Mouse (Mus musculus) ovary, adult 18-20 months (tissue): Measurements from ENCODE around the gene 2210408I21Rik.

Experiments used
- DNase-seq: peaks from one replicate; pipeline ENCODE4 v3.0.0; 2022; ENCODE audit warnings: low spot score, mixed read lengths

Gene 2210408I21Rik

DNA sequence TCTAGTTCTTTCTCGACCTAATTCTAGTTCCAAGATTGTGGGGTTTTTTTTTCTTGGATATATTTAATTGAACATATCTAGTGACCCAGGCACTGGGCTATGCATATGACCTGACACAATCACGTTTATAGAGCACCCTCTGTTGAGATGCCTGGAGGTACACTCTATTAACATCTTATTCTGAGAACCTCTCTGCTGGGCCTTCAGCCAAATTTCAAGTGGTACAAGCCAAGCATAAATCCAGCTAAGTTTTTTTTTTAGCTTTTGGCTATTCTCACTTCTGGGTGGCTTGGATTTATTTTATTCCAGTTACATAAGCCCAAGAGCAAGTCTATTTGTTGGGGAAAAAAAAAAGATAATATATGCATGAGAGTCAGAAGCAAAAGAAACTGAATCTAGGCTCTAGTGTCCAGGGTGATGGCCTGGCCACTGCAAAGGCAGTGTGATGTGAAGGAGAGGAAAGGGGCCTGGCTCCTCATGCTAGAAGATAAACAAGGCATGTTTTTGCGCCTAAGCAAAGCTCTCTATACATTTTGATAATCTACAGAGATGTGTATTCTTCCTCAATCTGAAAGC, 139.9 kb downstream of the 2210408I21Rik start:
- no peak for DNase-seq

DNA sequence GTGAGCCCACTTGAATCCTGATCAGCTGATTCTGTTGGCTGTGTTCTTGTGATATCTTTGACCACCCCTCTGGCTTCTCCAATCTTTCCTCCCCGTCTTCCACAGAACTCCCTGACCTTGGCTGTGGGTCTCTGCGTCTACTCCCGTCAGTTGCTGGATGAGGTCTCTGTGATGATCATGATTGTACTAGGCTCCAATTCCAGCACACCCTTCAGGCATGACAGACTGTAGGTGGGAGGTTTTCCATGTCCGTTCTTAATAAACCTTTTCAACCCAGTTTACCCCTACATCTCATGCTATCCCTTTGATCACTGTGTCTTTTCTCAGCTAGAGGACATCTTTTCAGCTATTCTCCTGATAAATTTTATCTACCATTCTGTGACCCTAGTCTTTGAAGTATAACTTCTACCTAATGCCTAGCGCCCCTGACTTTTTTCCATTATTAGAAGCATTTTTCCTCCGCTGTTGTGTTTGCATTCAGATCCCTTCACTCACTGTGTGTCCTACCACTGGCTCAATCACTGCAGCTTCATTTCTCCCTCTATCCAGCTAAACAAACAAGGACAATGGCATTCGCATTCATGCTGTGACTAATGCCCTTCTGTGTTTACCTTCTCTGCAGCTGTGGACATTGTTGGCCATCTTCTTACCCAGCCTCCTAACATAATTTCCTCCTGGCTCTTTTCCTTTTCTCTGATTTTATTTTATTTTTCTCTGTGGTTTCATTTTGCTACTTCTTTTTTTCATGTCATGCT, 143.5 kb downstream of the 2210408I21Rik start:
- DNase-seq: no peak

DNA sequence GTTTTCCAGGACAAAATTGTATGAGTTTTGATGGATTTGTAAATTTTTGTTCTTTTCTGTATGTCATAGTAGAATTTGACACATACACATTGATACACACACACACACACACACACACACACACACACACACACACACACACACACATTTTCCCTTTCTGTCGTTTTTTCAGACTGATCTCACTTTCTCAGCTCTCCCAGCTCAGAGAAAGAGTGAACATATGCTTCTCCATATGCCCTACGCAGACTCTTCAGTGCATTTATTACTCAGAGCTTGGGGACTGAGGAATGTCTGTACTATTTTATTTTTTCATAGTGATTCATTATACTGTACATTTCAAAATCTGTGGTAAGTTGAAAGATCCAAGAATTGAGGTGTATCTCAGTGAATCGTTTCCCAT, 160.2 kb downstream of the 2210408I21Rik start:
- DNase-seq: no peak

DNA sequence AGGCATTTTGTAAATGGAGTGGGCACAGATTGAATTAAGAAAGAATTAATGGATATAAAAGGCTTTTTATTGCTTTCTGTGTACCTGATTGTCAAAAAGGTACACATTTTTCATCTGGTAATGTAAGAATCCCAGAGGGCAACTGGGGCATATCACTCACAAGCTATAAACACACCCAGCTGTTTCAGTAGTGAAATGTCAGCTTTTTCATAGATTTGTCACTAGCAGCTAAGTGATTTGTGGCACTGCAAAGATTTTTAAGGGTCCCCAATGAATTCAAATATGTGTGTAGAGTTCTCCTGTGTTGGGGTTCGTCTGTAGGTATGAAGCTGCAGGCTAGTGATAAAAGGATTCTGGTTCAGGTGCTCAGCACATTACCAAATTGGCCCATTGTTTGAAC, 188.8 kb downstream of the 2210408I21Rik start:
- no peak for DNase-seq

DNA sequence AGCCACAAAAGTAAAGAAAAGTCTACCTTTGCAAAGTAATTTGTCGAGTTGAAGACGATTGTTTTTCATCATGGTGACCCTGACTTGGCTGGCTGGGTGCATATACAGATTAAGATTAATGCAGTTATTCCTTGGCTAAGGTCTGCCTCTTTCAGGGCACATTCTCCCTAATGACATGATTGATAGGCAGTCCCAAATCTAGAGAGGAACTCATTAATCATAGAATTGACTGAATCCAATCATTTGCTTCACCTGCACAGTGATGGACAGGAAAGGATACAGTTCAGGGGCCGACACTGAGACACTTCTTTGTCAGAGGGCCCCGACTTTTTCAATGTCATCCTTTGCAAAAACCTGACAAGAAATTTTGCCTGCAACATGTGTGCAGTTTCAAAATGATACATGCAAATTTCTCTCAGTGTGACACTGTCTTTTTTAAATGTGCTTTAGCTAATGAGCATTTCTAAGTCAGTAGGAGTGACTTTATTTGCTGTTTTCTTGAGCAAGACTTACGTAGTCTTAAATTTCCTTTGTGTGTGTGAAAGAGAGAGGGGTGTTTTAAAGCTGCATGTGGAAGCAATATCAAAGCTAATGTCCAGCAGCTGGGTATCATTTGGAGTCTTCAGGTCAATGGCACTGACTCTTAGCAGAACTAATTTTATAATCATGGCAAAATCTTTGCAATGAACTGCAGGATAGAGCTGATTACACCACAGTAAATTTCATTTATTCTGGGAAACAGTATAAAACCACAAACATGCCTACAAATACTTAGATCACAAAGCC, 191.0 kb downstream of the 2210408I21Rik start:
- DNase-seq: no peak

DNA sequence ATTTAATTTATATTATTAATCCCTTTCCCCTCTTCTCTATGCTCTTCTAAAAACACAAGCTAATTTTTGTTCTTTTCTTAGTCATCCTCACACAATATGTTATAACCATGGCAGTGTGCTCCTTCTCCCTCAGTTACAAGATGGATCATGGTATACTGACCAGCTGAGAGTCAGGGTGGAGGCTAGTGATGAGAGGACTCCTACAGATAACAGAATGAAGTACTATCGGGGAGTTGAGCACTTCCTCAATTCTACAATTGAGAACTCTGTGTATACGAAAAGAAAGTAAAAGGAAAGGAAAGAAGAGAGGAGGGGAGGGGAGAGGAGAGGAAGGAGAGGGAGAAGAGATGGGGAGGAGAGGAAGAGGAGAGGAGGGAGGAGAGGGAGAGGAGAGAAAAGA, 206.8 kb downstream of the 2210408I21Rik start:
- no peak for DNase-seq

DNA sequence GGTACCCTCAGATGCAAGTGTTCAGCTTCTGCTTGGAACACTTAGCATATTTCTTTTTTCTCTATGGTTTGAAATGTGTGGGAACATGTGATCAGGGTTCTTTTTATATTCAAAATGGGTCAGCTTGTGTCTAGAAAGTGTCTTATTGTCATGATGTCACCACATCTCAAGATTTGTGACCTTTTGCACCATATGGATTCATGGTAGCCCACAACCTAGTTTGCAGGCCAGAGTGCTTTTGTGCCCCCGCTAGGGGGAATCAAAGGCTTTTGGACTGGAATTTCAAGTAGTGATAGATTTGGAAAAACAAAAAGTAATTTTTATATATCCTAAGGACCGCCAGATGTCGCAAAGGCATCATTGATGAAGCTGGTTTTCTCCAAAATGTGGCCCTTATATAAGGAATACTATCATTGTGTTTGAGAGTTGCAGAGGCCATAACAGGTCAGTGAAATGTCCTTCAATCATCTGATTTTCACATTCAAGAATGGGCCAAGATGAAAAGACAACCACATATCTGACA, 250.2 kb downstream of the 2210408I21Rik start:
- DNase-seq: no peak

DNA sequence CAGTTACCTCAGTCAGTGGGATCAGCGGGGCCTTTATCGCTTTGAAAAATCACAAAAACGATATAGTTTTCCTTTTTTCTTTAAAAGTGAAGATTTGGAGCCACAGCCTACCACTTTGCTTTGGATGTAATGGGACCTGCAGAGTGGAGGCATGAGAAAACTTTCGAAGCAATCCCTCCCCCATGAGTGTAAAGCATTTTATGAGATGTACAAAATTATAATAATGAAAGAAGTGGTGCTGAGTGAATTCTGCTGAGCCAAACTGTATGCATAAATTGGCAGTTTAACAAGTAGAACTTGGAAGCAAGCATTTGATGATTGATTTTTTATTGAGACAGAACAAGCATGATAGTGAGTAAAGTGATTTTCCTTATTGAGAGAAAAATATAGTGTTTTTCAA, 250.7 kb downstream of the 2210408I21Rik start:
- DNase-seq: no peak

DNA sequence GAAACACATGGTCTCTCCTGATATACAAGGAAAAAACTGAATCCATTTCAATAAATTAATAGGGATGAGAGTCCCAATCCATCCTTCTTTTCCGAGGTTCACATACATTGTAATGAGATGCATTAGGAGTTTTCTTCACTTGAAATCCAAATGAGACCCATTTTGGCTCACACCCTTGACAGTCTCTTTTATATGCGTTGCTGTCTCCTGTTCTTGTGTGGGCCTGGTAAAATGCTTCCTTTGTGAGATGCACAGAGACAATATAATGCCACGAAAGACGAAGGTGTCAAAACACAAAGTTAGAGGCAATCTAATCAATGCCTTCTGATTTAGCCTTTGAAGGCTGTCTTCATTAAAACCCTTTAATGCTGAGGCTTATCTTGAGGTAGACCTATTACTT, 252.8 kb downstream of the 2210408I21Rik start:
- no peak for DNase-seq

DNA sequence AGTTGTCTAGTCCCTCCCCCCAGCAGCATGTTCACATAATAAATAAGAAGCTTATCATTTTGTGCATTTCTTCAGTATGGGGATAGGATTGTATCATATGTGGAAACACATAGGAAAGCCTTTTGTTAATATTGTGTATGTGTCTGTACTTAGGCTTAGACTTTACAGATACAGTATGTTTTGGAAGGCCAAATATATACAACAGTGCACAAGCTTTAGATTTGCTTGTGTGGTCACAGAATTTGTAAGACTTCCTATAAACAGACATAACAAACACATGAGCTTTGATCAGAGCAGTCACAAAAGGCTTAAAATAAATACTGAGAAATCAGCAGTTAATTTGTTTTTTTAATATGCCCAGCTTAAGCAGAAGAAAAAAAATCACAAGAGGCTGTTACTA, 253.9 kb downstream of the 2210408I21Rik start:
- no peak for DNase-seq

DNA sequence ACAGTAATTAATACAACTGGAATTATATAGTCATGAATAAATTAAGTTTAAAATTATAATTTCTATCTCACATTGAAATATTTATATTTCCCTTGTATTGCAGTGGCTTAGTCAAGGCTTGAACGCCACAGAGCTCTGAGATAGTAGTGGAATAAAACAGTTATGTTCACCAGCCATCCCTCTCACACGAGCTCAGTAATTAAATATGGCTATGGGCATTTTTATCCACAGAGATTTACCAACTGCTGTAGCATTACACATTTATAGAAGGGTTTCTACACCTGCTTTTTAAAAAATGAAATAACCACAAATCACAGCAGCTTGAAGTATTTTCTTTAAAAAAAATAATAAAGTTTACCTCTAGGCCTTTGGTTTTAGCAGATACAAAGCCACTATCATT, 261.0 kb downstream of the 2210408I21Rik start:
- DNase-seq: no peak

DNA sequence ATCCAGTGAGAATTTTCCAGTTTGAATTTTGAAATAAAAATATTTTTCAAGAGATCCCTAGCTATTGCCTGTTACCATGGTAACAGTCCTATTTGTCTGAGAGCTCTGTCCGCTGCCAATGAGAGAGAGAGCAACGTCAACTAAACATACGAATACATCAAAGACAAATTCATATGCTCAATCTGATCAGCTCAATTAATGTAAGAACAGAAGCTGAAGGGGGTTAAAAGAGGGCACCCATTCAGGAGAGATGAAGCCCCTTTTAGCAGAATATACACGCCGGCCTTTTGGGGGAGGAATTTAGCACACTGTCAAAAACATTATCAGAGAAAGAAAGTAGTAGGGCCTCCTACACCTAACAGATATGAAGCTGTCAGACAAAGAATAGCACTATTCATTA, 261.6 kb downstream of the 2210408I21Rik start:
- no peak for DNase-seq

DNA sequence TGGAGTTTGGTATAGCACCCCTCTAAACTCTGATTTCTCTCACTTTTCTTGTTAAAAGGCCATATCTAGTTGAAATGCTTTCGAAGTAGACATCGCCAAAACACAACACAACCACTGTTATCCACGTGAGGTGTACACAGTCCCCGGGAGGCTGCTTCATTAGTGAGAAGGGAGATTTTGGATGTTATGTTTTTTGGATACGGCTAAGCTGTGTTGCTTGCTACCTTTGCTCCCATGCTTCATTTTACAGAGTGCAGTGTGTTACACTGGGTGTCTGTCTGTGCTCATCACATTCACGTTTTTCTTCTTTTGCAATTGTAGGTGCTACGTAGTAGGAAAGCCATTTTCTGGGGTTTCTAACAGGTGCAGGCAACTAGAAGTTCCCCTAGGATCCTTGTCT, 262.3 kb downstream of the 2210408I21Rik start:
- DNase-seq: no peak

DNA sequence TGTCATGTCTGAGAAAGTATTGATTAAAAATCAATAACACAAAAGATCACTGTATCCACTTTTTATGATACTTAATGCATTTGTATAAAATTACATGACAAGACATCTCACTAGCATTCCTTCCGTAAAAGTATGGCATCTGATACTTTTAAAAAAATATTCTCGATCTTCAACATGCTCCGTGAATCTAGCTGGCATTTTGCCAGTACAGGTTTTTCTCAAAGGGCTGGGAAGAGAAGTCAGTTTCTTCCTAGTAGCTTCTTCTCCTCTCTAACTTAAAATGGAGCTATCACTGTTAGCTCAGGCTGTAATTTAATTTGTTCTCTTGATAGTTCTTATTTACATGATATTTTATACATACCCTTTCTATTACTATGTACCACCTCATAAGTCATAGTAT, 263.1 kb downstream of the 2210408I21Rik start:
- DNase-seq: no peak

DNA sequence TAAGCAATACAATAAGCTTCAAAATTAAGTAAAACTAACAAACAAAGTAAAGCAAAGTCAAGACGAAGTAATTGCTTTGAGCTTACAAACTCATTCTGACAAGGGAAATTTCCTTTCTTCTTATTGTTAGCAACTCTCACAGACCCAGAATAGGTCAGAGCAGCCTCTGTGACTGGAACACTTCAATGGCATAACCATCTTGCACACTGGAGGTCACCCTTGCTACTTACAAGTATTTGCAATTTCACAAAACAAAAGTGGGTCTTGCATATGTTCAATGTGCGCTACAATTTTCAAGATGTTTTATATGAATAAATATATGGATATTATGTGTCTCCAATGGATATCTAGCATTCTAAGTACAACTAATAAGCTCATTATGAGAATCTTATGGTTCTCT, 265.4 kb downstream of the 2210408I21Rik start:
- no peak for DNase-seq

DNA sequence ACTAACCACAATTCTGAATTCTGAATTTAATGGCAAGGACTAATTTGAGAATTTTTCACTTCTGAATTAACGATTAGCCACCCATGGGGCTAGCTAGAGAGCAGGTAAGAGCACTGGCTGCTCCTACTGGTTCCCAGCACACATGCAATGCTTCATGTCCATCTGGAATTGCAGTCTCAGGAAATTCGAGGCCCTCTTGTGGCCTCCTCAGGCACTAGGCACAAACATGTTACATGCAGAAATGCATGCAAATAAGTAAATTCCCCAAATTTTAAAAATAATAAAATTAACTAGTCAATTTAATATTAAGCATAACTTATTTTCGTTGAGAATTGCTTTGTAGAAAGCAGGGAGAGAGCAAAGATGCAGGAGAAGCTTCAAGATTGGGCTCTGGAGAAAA, 273.2 kb downstream of the 2210408I21Rik start:
- DNase-seq: no peak

DNA sequence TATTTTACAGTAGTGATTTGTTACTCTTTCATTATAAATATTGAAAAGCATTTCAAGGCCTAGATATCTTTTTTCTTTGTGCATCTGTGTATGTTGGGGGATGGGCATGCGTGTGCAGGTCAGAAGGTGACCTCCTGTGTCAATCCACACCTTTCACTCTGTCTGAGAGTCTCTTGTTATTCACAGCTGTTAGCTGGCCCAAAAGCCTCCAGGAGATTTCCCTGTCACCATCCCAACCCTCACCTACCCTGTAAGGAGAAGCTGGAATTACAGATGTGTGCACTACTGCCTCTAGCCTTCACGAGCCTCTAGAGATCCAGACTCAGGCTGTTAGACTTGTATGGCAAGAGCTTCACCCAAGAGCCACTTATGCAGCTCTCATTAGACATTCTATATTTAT, 274.5 kb downstream of the 2210408I21Rik start:
- DNase-seq: no peak

DNA sequence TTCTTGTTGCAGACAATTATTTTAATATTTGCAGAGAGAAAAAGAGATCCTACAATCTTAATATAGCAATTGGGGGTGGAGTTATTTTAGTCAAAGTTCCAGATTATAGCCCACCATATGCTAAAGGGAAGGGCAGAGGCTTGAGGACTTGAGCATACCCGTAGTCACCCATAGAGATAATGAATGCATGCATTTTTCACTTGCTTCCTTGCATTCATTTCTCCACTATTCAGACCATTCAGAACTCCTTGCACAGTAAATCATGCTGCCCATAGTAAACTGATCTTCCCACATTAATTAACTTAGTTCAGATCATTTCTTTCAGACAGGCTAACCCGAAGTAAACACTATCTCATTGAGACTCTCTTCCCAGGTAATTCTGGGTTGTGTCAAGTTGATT, 277.5 kb downstream of the 2210408I21Rik start:
- no peak for DNase-seq

DNA sequence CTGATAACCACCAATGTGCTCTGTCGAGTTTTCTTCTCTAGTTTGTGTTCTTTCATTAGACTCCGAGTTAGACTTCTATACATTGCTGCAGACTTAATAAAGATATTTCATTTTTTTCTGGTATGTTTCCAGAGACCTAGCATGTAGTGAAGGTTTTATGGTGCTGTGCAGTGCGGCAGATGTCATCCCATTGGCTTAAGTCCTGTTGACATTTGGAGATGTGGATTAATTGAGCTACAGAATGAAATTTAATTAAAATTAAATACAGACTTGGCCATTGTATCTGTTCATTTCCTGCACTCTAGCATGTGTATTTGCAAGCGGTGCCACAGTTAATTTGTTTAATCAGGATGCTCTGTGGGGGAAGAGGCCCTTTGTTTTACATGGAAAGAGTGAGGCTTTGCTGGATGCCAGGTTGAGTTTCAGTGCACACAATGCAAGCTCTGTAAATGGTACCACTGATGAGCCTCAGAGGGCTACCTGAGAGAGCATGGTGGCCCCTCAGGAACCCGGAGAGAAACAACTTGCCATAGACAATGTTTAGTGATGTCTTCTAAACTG, 314.7 kb downstream of the 2210408I21Rik start:
- DNase-seq: no peak

DNA sequence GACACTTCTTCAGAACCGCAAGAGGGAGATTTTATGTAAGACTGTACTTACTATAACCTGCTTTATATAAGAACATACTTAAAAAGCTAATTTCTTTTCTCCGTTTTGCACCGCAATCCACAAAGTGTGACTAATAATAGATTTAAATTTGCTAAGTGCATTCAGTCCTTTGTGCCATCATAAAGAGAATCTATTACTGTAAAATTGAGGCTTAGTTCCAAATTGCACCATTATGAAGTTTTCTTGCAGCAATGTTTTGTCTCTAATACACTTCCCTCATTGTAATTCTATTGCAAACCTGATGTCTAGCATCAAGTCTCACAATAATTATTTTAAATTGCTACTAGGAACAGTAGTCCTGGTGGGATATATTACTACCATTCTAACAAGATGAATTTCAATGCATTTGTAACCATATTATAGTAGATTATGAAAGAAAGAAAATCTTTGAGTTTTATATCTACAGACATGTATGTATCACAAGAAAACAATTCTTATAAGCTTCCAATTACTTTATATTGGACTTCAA, 334.8 kb downstream of the 2210408I21Rik start:
- DNase-seq: no peak

DNA sequence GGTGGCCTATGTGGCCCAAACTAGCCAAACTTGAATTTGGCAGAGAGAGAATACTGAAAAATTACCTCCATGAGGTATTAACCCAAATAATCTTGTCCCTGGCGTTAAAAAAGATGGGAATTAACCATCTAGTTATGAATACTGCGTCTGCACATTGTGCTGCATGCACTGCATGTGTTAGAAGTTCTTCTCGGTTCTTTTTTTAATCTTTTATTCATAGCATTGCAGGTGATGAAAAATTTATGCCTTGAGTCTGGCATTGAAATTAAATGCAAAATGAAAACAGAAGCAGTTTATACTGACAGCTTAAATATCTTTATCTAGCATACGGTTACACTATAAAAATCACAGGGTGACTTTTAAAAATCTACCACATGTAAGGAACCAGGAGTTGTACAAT, 341.1 kb downstream of the 2210408I21Rik start:
- DNase-seq: no peak

DNA sequence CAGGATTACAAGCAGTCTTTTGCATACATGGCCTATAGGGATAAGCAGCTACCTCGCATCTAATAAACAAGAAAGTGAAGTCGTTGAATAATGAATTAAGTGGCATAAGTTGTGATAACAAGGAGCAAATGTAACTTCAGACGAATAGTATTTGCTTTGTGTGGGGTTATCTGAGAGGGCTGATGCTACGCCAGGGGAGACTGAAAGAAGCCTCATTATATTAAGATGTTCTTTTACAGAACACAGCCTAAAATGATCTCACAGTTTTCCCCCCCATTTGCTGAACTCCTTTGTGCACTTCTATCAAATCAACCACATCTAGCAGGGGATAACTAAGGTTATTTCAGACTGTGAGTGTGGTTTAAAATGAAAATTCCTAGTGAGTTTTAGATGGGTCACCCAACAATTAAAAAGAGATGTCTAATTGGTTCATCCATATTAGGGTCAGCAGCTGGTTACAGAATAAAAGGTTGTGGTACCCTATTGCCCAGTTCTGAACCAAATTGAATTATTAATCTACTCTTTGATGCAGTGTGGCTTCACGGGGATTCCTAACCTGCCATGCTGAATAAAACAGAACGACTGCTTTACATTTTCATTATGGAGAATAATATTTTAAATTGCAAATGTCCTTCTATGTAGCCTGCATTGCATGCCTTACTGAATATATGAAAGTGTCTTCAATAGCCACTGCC, 343.2 kb downstream of the 2210408I21Rik start:
- DNase-seq: no peak
